Mouse (Mus musculus) small intestine, adult 2 months (tissue): ENCODE measurements at regions not wholly inside any gene's neighbourhood (a gene's known extent, or its start where the extent isn't known, plus 50 kb on each side); places are given as distances from the start of the nearest gene placed in this dataset.

ENCODE experiments used
- CTCF ChIP-seq: fragments of 200-500 bp; IDR thresholded peaks from 2 replicates; pipeline ENCODE4 v1.5.1; 2012; ENCODE audit warnings: low read depth, mild to moderate bottlenecking, control low read depth, inconsistent platforms, low read length, moderate library complexity, mixed read lengths; ENCODE audit not compliant: insufficient replicate concordance, insufficient read length; ENCODE audit errors: extremely low read depth
- POLR2A ChIP-seq: fragments of 200-500 bp; IDR thresholded peaks from 2 replicates; pipeline ENCODE4 v1.6.1; 2012; ENCODE audit warnings: low read depth, mild to moderate bottlenecking, control low read depth, inconsistent platforms, low read length, moderate library complexity

GRCm38 (mm10) chr7:129984367-129984766, 392.7 kb downstream of the Wdr11 start:
- TF ChIP-seq CTCF (no peak), POLR2A (no peak)
